Mouse (Mus musculus): ENCODE results near the gene Cst11.

- TF ChIP-seq EP300 (IDR thresholded peaks at IDR 0.05; ENCODE audit: insufficient read depth, low read depth, low read length) (no peak), CTCF (IDR thresholded peaks at IDR 0.05; ENCODE audit: low read depth, low read length) (no peak), POLR2A (IDR thresholded peaks at IDR 0.05; ENCODE audit: insufficient read depth, low read length) (no peak)
Observed at GRCm38 (mm10) chr2:148731614-148732326, 39.5 kb downstream of the Cst11 start.

All from ES-Bruce4 (cell line).